Mouse (Mus musculus) neural tube, embryonic 11.5 days (tissue): ENCODE measurements around the gene Map4k4. TPM values are rescaled to one million over a fixed set of nuclear protein-coding genes. Genes with fewer than 3 reads are reported as not detected.

Experiments used
- ATAC-seq: fragments of 200-750 bp; cut with Nextera tagmentation; 2 replicates; pipeline ENCODE4 v1.8.0; 2017; ENCODE audit warnings: moderate number of reproducible peaks, mild to moderate bottlenecking, moderate TSS enrichment, moderate library complexity; ENCODE audit not compliant: insufficient read depth, low FRiP score, low TSS enrichment
- DNase-seq: peaks from one replicate; pipeline ENCODE4 v3.0.0-alpha.2; 2015; ENCODE audit warnings: low spot score
- H3K27ac ChIP-seq: fragments of 300-500 bp; sonication (generic); 2 replicates; pipeline ENCODE4 v1.5.1; 2014; ENCODE audit warnings: low read depth, mild to moderate bottlenecking, low read length
- H3K27me3 ChIP-seq: fragments of 300-500 bp; sonication (generic); 2 replicates; pipeline ENCODE4 v1.6.1; 2014; ENCODE audit warnings: mild to moderate bottlenecking, low read length, mixed read lengths; ENCODE audit not compliant: control insufficient read depth, insufficient read depth
- H3K36me3 ChIP-seq: fragments of 300-500 bp; sonication (generic); 2 replicates; pipeline ENCODE4 v1.6.1; 2014; ENCODE audit warnings: mild to moderate bottlenecking, low read length, moderate library complexity, mixed read lengths; ENCODE audit not compliant: control insufficient read depth, insufficient read depth
- H3K4me1 ChIP-seq: fragments of 300-500 bp; sonication (generic); 2 replicates; pipeline ENCODE4 v1.6.1; 2014; ENCODE audit warnings: low read length, mixed read lengths; ENCODE audit not compliant: control insufficient read depth, insufficient read depth
- H3K4me2 ChIP-seq: fragments of 300-500 bp; sonication (generic); 2 replicates; pipeline ENCODE4 v1.6.1; 2014; ENCODE audit warnings: low read depth, mild to moderate bottlenecking, moderate library complexity
- H3K4me3 ChIP-seq: fragments of 300-500 bp; sonication (generic); 2 replicates; pipeline ENCODE4 v1.5.1; 2014; ENCODE audit warnings: low read depth, low read length
- H3K9ac ChIP-seq: fragments of 300-500 bp; sonication (generic); 2 replicates; pipeline ENCODE4 v1.6.1; 2014; ENCODE audit warnings: mild to moderate bottlenecking, low read length
- H3K9me3 ChIP-seq: fragments of 300-500 bp; sonication (generic); 2 replicates; pipeline ENCODE4 v1.6.1; 2016; ENCODE audit warnings: low read length; ENCODE audit not compliant: control insufficient read depth
- WGBS: fragments of 180-500 bp; shearing (Covaris S2); extraction: QIAGEN DNeasy Blood & Tissue Kit; methylation state at CpG from one replicate; pipeline ENCODE4 v1.1.7; 2014; 5-methylcytosine and 5-hydroxymethylcytosine counted together
- polyA plus RNA-seq: library from polyadenylated mRNA; unstranded; fragments of >200 nt; fragmentation: Nextera tagmentation; extraction: Ambion mirVana; gene quantifications from 2 replicates; pipeline ENCODE4 v1.2.1, GENCODE M21; 2014

The Map4k4 gene
- polyA plus RNA-seq, 1 experiment from 2014 or later, result 39.4 TPM

GRCm38 (mm10) chr1:39969771-39970406 is 69.2 kb downstream of the Map4k4 start:
- WGBS, result 54% methylated on average over 2 of the region's 2 CpGs

GRCm38 (mm10) chr1:39972411-39972810 is 71.7 kb downstream of the Map4k4 start:
- Histone ChIP-seq H3K4me2 (no peak overlapping the region), H3K9me3 (no peaks in the 10 kb centered on the region), H3K9ac (no peak overlapping the region), H3K36me3 (peaks cover 2% of the 10 kb centered on the region; the same call in 1 of the 2 replicates), H3K4me3 (no peak overlapping the region), H3K27ac (no peak overlapping the region), H3K4me1 (0 out of 2 replicates have a peak, but pooled peaks cover 4% of the 10 kb centered on the region), H3K27me3 (no peaks in the 10 kb centered on the region)
- DNase-seq (no peak), ATAC-seq (no peak)
- 93% methylated on average over 7 of the region's 7 CpGs for WGBS

More at GRCm38 (mm10) chr1:39969771-39970406, 69.2 kb downstream of the Map4k4 start:
- Histone ChIP-seq H3K9ac (no peak overlapping the region), H3K4me3 (no peak overlapping the region), H3K27ac (no peak overlapping the region), H3K4me1 (0 out of 2 replicates have a peak, but pooled peaks cover 4% of the 10 kb centered on the region), H3K4me2 (no peak overlapping the region), H3K9me3 (no peaks in the 10 kb centered on the region), H3K27me3 (no peaks in the 10 kb centered on the region), H3K36me3 (no peaks in the 10 kb centered on the region; the same call in 1 of the 2 replicates)
- DNase-seq (no peak), ATAC-seq (no peak)

- no peak overlapping the region for H3K4me2 ChIP-seq
- H3K27ac ChIP-seq, result no peak overlapping the region
- peaks cover 2% of the 10 kb centered on the region; the same call in 1 of the 2 replicates for H3K36me3 ChIP-seq
- DNase-seq (no peak), ATAC-seq (no peak)
- H3K4me3 ChIP-seq, result no peak overlapping the region
- no peaks in the 10 kb centered on the region for H3K9me3 ChIP-seq
- no peak overlapping the region for H3K9ac ChIP-seq
- H3K4me1 ChIP-seq, result 0 out of 2 replicates have a peak, but pooled peaks cover 4% of the 10 kb centered on the region
- H3K27me3 ChIP-seq, result no peaks in the 10 kb centered on the region
- WGBS, result 96% methylated on average over 4 of the region's 4 CpGs
Observed at GRCm38 (mm10) chr1:39973911-39974310, 73.2 kb downstream of the Map4k4 start.

GRCm38 (mm10) chr1:39975005-39975404 is 74.3 kb downstream of the Map4k4 start:
- peaks cover 2% of the 10 kb centered on the region; the same call in 1 of the 2 replicates for H3K36me3 ChIP-seq

GRCm38 (mm10) chr1:39976107-39976506 is 75.4 kb downstream of the Map4k4 start:
- DNase-seq, result no peak
- H3K9me3 ChIP-seq, result no peaks in the 10 kb centered on the region
- no peaks in the 10 kb centered on the region for H3K4me1 ChIP-seq
- H3K27ac ChIP-seq, result no peak overlapping the region
- no peak overlapping the region for H3K9ac ChIP-seq
- 95% methylated on average over 2 of the region's 2 CpGs for WGBS
- no peaks in the 10 kb centered on the region for H3K27me3 ChIP-seq
- H3K36me3 ChIP-seq, result peaks cover 6% of the 10 kb centered on the region; the same call in 1 of the 2 replicates
- H3K4me2 ChIP-seq, result no peak overlapping the region
- no peak for ATAC-seq
- no peak overlapping the region for H3K4me3 ChIP-seq

More at GRCm38 (mm10) chr1:39975005-39975404, 74.3 kb downstream of the Map4k4 start:
- Histone ChIP-seq H3K4me3 (no peak overlapping the region), H3K27ac (no peak overlapping the region), H3K4me1 (0 out of 2 replicates have a peak, but pooled peaks cover 1% of the 10 kb centered on the region), H3K27me3 (no peaks in the 10 kb centered on the region), H3K4me2 (no peak overlapping the region), H3K9ac (no peak overlapping the region), H3K9me3 (no peaks in the 10 kb centered on the region)
- 92% methylated on average over 2 of the region's 2 CpGs for WGBS
- ATAC-seq (no peak), DNase-seq (no peak)

- no peak overlapping the region for H3K4me2 ChIP-seq
- no peaks in the 10 kb centered on the region for H3K27me3 ChIP-seq
- H3K9me3 ChIP-seq, result no peaks in the 10 kb centered on the region
- no peaks in the 10 kb centered on the region for H3K4me1 ChIP-seq
- no peak overlapping the region for H3K9ac ChIP-seq
- H3K27ac ChIP-seq, result no peak overlapping the region
- 85% methylated on average over 11 of the region's 11 CpGs for WGBS
- no peak overlapping the region for H3K4me3 ChIP-seq
- DNase-seq, result no peak
- H3K36me3 ChIP-seq, result peaks cover 6% of the 10 kb centered on the region; the same call in 1 of the 2 replicates
- ATAC-seq, result no peak; the same call in 1 of the 2 replicates
Observed at GRCm38 (mm10) chr1:39976847-39977744, 76.4 kb downstream of the Map4k4 start.

GRCm38 (mm10) chr1:39978781-39979486 is 78.2 kb downstream of the Map4k4 start:
- DNase-seq, result no peak
- Histone ChIP-seq H3K4me2 (no peak overlapping the region), H3K27me3 (no peaks in the 10 kb centered on the region), H3K9ac (no peak overlapping the region), H3K36me3 (peaks cover 11% of the 10 kb centered on the region), H3K9me3 (no peaks in the 10 kb centered on the region), H3K27ac (no peak overlapping the region), H3K4me1 (no peaks in the 10 kb centered on the region), H3K4me3 (no peak overlapping the region)
- ATAC-seq, result no peak
- 90% methylated on average over 20 of the region's 20 CpGs for whole genome bisulfite sequencing
